Mouse (Mus musculus) C2C12 (cell line): ENCODE measurements around the gene Kbtbd4. TPM values are rescaled to one million over a fixed set of nuclear protein-coding genes. Genes with fewer than 3 reads are reported as not detected.

ENCODE experiments used
- H3K27me3 ChIP-seq: one replicate; pipeline ENCODE4 v1.6.1; 2011; ENCODE audit not compliant: control insufficient read depth, insufficient read depth, insufficient read length
- H3K36me3 ChIP-seq: one replicate; pipeline ENCODE4 v1.6.1; 2011; ENCODE audit not compliant: control insufficient read depth, insufficient read depth
- H3K4me3 ChIP-seq: one replicate; pipeline ENCODE4 v1.5.1; 2011; ENCODE audit warnings: mild to moderate bottlenecking, control low read depth; ENCODE audit not compliant: poor library complexity, insufficient read depth, severe bottlenecking
- H3K79me2 ChIP-seq: one replicate; pipeline ENCODE4 v1.6.1; 2011; ENCODE audit not compliant: control insufficient read depth, insufficient read depth
- H3K79me3 ChIP-seq: one replicate; pipeline ENCODE4 v1.6.1; 2011; ENCODE audit warnings: low read depth, control low read depth
- H3ac ChIP-seq: one replicate; pipeline ENCODE3; 2011; ENCODE audit warnings: low read depth; ENCODE audit not compliant: control insufficient read depth, insufficient read length
- CEBPB ChIP-seq: IDR thresholded peaks from one replicate; pipeline ENCODE4 v1.6.1; 2011; ENCODE audit warnings: low read depth, mild to moderate bottlenecking, control low read depth, moderate library complexity
- CTCF ChIP-seq: IDR thresholded peaks from one replicate; pipeline ENCODE4 v1.5.1; 2011; ENCODE audit not compliant: control insufficient read depth, insufficient read depth, insufficient read length
- FOSL1 ChIP-seq: IDR thresholded peaks from one replicate; pipeline ENCODE4 v1.8.0; 2011; ENCODE audit warnings: mild to moderate bottlenecking, low read length; ENCODE audit not compliant: poor library complexity, insufficient read depth, severe bottlenecking
- MAX ChIP-seq: IDR thresholded peaks from one replicate; pipeline ENCODE4 v1.6.1; 2011; ENCODE audit warnings: mild to moderate bottlenecking, control low read depth
- MYOD1 ChIP-seq: IDR thresholded peaks from one replicate; pipeline ENCODE4 v1.6.1; 2011; ENCODE audit warnings: low read depth; ENCODE audit not compliant: control insufficient read depth, insufficient read length
- MYOG ChIP-seq: IDR thresholded peaks from one replicate; pipeline ENCODE4 v1.6.1; 2011; ENCODE audit not compliant: control insufficient read depth, insufficient read length; ENCODE audit errors: extremely low read depth
- USF1 ChIP-seq: IDR thresholded peaks from one replicate; pipeline ENCODE4 v1.6.1; 2011; ENCODE audit warnings: low read depth, mild to moderate bottlenecking, control low read depth, moderate library complexity
- polyA plus RNA-seq: library from polyadenylated mRNA; unstranded; fragments of >200 nt; fragmentation: generic; extraction: Trizol; gene quantifications from one replicate; pipeline ENCODE4 v1.2.1, GENCODE M21; 2012; ENCODE audit warnings: missing spikeins

Kbtbd4 gene
- polyA plus RNA-seq, 1 experiment = 17.3 TPM

- TF ChIP-seq FOSL1 (no peak), MAX (no peak), CTCF (no peak), USF1 (no peak), MYOD1 (no peak), MYOG (no peak), CEBPB (no peak)
- peaks cover 15% of the 10 kb centered on the region for H3K27me3 ChIP-seq
Measured at GRCm38 (mm10) chr2:90880144-90880785, 24.3 kb upstream of the Kbtbd4 start.

GRCm38 (mm10) chr2:90881824-90882223, 22.7 kb upstream of the Kbtbd4 start:
- Histone ChIP-seq H3K27me3 (peaks cover 29% of the 10 kb centered on the region), H3ac (no peak overlapping the region)

More at GRCm38 (mm10) chr2:90880144-90880785, 24.3 kb upstream of the Kbtbd4 start:
- no peak overlapping the region for H3ac ChIP-seq
- no peaks in the 10 kb centered on the region for H3K79me2 ChIP-seq
- no peaks in the 10 kb centered on the region for H3K36me3 ChIP-seq
- no peaks in the 10 kb centered on the region for H3K79me3 ChIP-seq
- H3K4me3 ChIP-seq = no peak overlapping the region

GRCm38 (mm10) chr2:90885218-90886041, 19.1 kb upstream of the Kbtbd4 start, which contains the start of gene C1qtnf4:
TSS of gene C1qtnf4 (plus strand) at chr2:90885860.
- TF ChIP-seq CTCF (no peak), MYOG (no peak), MYOD1 (no peak), USF1 (no peak), CEBPB (no peak), FOSL1 (no peak), MAX (no peak)
- H3K79me3 ChIP-seq = no peaks in the 10 kb centered on the region
- H3K4me3 ChIP-seq = no peak within 1 kb of the TSS
- H3K27me3 ChIP-seq = peaks cover 31% of the 10 kb centered on the region
- H3ac ChIP-seq = no peak within 1 kb of the TSS
- H3K79me2 ChIP-seq = no peaks in the 10 kb centered on the region
- H3K36me3 ChIP-seq = no peaks in the 10 kb centered on the region

More at GRCm38 (mm10) chr2:90881824-90882223, 22.7 kb upstream of the Kbtbd4 start:
- Histone ChIP-seq H3K79me2 (no peaks in the 10 kb centered on the region), H3K79me3 (no peaks in the 10 kb centered on the region), H3K36me3 (no peaks in the 10 kb centered on the region), H3K4me3 (no peak overlapping the region)
- TF ChIP-seq MYOD1 = no peak
- no peak for TF ChIP-seq FOSL1
- TF ChIP-seq MYOG = no peak
- no peak for TF ChIP-seq USF1
- no peak for TF ChIP-seq CEBPB
- no peak for TF ChIP-seq CTCF
- TF ChIP-seq MAX = no peak

GRCm38 (mm10) chr2:90886436-90886835, 18.1 kb upstream of the Kbtbd4 start:
- Histone ChIP-seq H3K36me3 (no peaks in the 10 kb centered on the region), H3K79me2 (no peaks in the 10 kb centered on the region), H3K27me3 (peaks cover 31% of the 10 kb centered on the region), H3K79me3 (no peaks in the 10 kb centered on the region), H3K4me3 (no peak overlapping the region), H3ac (no peak overlapping the region)
- no peak for TF ChIP-seq FOSL1
- no peak for TF ChIP-seq USF1
- no peak for TF ChIP-seq CTCF
- TF ChIP-seq CEBPB = no peak
- no peak for TF ChIP-seq MAX
- no peak for TF ChIP-seq MYOG
- no peak for TF ChIP-seq MYOD1

- Histone ChIP-seq H3K4me3 (no peak overlapping the region), H3K27me3 (peaks cover 31% of the 10 kb centered on the region), H3ac (no peak overlapping the region), H3K79me2 (no peaks in the 10 kb centered on the region), H3K36me3 (no peaks in the 10 kb centered on the region), H3K79me3 (no peaks in the 10 kb centered on the region)
- TF ChIP-seq MYOG = no peak
- TF ChIP-seq FOSL1 = no peak
- no peak for TF ChIP-seq MAX
- TF ChIP-seq CEBPB = no peak
- no peak for TF ChIP-seq USF1
- TF ChIP-seq MYOD1 = no peak
- TF ChIP-seq CTCF = no peak
Measured at GRCm38 (mm10) chr2:90887627-90888026, 16.9 kb upstream of the Kbtbd4 start.
